Mouse (Mus musculus) lung, postnatal 0 days (tissue): ENCODE measurements around the gene Nphs1.
"Not testable (repeated sequence)": the region's sequence is repeated elsewhere in the genome, so short reads cannot be mapped to it uniquely, and the experiment has no call there.

Source experiments
- CTCF ChIP-seq: IDR thresholded peaks from 2 replicates; pipeline ENCODE4 v1.5.1; 2016; ENCODE audit warnings: antibody characterized with exemption, mild to moderate bottlenecking
- EP300 ChIP-seq: IDR thresholded peaks from 2 replicates; pipeline ENCODE4 v1.6.1; 2016; ENCODE audit warnings: antibody characterized with exemption, mild to moderate bottlenecking, control low read depth

DNA sequence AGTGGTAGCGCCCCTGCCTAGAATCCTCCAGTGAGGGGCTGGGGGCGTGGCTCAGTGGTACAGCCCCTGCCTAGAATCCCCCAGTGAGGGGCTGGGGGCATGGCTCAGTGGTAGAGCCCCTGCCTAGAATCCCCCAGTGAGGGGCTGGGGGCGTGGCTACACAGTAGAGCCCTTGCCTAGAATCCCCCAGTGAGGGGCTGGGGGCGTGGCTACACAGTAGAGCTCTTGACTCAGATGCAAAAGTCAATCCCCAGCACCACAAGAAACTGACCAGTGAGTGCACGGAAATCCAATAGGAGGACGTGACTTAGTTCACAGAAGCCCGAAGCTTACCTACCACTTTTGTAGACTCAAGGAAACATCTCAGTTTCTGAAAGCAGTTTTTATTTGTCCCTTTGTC, 18.0 kb downstream of the Nphs1 start:
- not testable (repeated sequence) for TF ChIP-seq CTCF, EP300
